Mouse (Mus musculus) liver, adult 2 months (tissue): ENCODE results near the gene Fkbp10.

ENCODE experiments used
- CTCF ChIP-seq: fragments of 200-500 bp; IDR thresholded peaks from 2 replicates; pipeline ENCODE4 v1.5.1; 2011; ENCODE audit warnings: low read depth, low read length, control low read depth
- POLR2A ChIP-seq: fragments of 200-500 bp; IDR thresholded peaks from 2 replicates; pipeline ENCODE4 v1.6.1; 2011; ENCODE audit warnings: low read length, control low read depth; ENCODE audit not compliant: insufficient read depth; ENCODE audit errors: extremely low read depth

- TF ChIP-seq CTCF (no peak), POLR2A (no peak)
Observed at GRCm38 (mm10) chr11:100378446-100378845, 37.1 kb upstream of the Fkbp10 start.
